Mouse (Mus musculus) kidney, adult 2 months (tissue): ENCODE data around the gene 4930402K13Rik. TPM values are rescaled to one million over a fixed set of nuclear protein-coding genes. Genes with fewer than 3 reads are reported as not detected.

Source experiments
- DNase-seq: peaks from one replicate; pipeline ENCODE4 v3.0.0; 2021
- H3K27ac ChIP-seq: fragments of 200-500 bp; 2 replicates; pipeline ENCODE4 v1.5.1; 2012; ENCODE audit warnings: low read depth, low read length, control low read depth, inconsistent platforms; ENCODE audit not compliant: insufficient read depth
- H3K27me3 ChIP-seq: fragments of 200-500 bp; replicated peaks from 2 replicates; pipeline ENCODE4 v1.6.1; 2012; ENCODE audit warnings: mild to moderate bottlenecking, moderate library complexity, low read length, inconsistent platforms; ENCODE audit not compliant: control insufficient read depth, insufficient read depth
- H3K36me3 ChIP-seq: fragments of 200-500 bp; 2 replicates; pipeline ENCODE4 v1.6.1; 2012; ENCODE audit warnings: mild to moderate bottlenecking, moderate library complexity, low read length, inconsistent platforms; ENCODE audit not compliant: control insufficient read depth, insufficient read depth
- H3K4me1 ChIP-seq: fragments of 200-500 bp; 2 replicates; pipeline ENCODE4 v1.6.1; 2011; ENCODE audit warnings: low read length; ENCODE audit not compliant: control insufficient read depth, insufficient read depth
- H3K4me3 ChIP-seq: fragments of 200-500 bp; 2 replicates; pipeline ENCODE4 v1.5.1; 2011; ENCODE audit warnings: mild to moderate bottlenecking, low read depth, low read length, control low read depth; ENCODE audit not compliant: insufficient read depth
- CTCF ChIP-seq: fragments of 200-500 bp; conservative IDR thresholded peaks from 2 replicates; pipeline ENCODE4 v1.5.1; 2011; ENCODE audit warnings: low read depth, mild to moderate bottlenecking, control low read depth, low read length, moderate library complexity, mixed read lengths; ENCODE audit not compliant: insufficient read depth, insufficient read length
- POLR2A ChIP-seq: fragments of 200-500 bp; IDR thresholded peaks from one replicate; pipeline ENCODE4 v1.6.1; 2011; ENCODE audit warnings: low read depth, low read length, control low read depth
- WGBS: fragments of 180-500 bp; shearing (Covaris S2); methylation state at CpG from one replicate; pipeline ENCODE4 v1.1.7; 2018; 5-methylcytosine and 5-hydroxymethylcytosine counted together
- polyA plus RNA-seq: library from polyadenylated mRNA; depleted of rRNA; stranded (reverse); fragments of >200 nt; gene quantifications from 2 replicates; pipeline ENCODE4 v1.2.3, GENCODE M21; 2012; rRNA removed

The 4930402K13Rik gene
- polyA plus RNA-seq, 1 experiment, result not detected

GRCm38 (mm10) chrX:9128317-9128831 lies 24.0 kb downstream of the 4930402K13Rik start:
- no peak for TF ChIP-seq POLR2A
- TF ChIP-seq CTCF, result no peak
- no peak overlapping the region for H3K4me3 ChIP-seq
- no peak overlapping the region for H3K27ac ChIP-seq
- no peaks in the 10 kb centered on the region for H3K4me1 ChIP-seq
- no peaks in the 10 kb centered on the region for H3K27me3 ChIP-seq
- 18% methylated on average over 7 of the region's 7 CpGs for WGBS
- H3K36me3 ChIP-seq, result no peaks in the 10 kb centered on the region
- peak; percentile 54 for DNase-seq

GRCm38 (mm10) chrX:9139290-9139948 lies 35.1 kb downstream of the 4930402K13Rik start:
- no peaks in the 10 kb centered on the region for H3K36me3 ChIP-seq
- H3K27ac ChIP-seq, result no peak overlapping the region
- no peak for TF ChIP-seq POLR2A
- no peak for TF ChIP-seq CTCF
- no peaks in the 10 kb centered on the region for H3K27me3 ChIP-seq
- no peak for DNase-seq
- H3K4me1 ChIP-seq, result no peaks in the 10 kb centered on the region
- no peak overlapping the region for H3K4me3 ChIP-seq
- 78% methylated on average over 4 of the region's 4 CpGs for WGBS

GRCm38 (mm10) chrX:9142669-9143068 lies 38.3 kb downstream of the 4930402K13Rik start:
- Histone ChIP-seq H3K36me3 (no peaks in the 10 kb centered on the region), H3K27me3 (no peaks in the 10 kb centered on the region), H3K27ac (no peak overlapping the region), H3K4me3 (no peak overlapping the region), H3K4me1 (no peaks in the 10 kb centered on the region)
- no peak for DNase-seq
- 64% methylated on average over 2 of the region's 2 CpGs for WGBS
- no peak for TF ChIP-seq POLR2A
- no peak for TF ChIP-seq CTCF

Other genes with a start within 250 kb of the 4930402K13Rik start
- not detected in 2 replicates for gene Gm5751, start 230.3 kb upstream of the 4930402K13Rik start, polyA plus RNA-seq
- 0.97 and 1.1 TPM in 2 replicates for gene B630019K06Rik, start 212.2 kb upstream of the 4930402K13Rik start, polyA plus RNA-seq
- not detected in 2 replicates for gene Fthl17b, start 141.6 kb upstream of the 4930402K13Rik start, polyA plus RNA-seq
- not detected in 2 replicates for gene Fthl17c, start 128.0 kb upstream of the 4930402K13Rik start, polyA plus RNA-seq
- gene Fthl17d, start 117.8 kb upstream of the 4930402K13Rik start, polyA plus RNA-seq, result not detected in 2 replicates
- gene Fthl17e, start 71.1 kb upstream of the 4930402K13Rik start, polyA plus RNA-seq, result not detected in 2 replicates
- gene Fthl17f, start 41.5 kb upstream of the 4930402K13Rik start, polyA plus RNA-seq, result not detected in 2 replicates
- gene Lancl3, start 95.3 kb downstream of the 4930402K13Rik start, polyA plus RNA-seq, result 0.50 and 0.72 TPM in 2 replicates
- gene Gm14862, start 152.3 kb downstream of the 4930402K13Rik start, polyA plus RNA-seq, result not detected in 2 replicates
- 0.28 and 0.37 TPM in 2 replicates for gene Xk, start 168.2 kb downstream of the 4930402K13Rik start, polyA plus RNA-seq
- gene H2al1m, start 179.2 kb downstream of the 4930402K13Rik start, polyA plus RNA-seq, result not detected in 2 replicates
- not detected in 2 replicates for gene H2al1k, start 246.1 kb downstream of the 4930402K13Rik start, polyA plus RNA-seq